Mouse (Mus musculus): ENCODE results near the gene Gbx2. TPM values are rescaled to one million over a fixed set of nuclear protein-coding genes. Genes with fewer than 3 reads are reported as not detected.

Gbx2 gene
- polyA plus RNA-seq, 1 experiment from 2014 or later, result 30.5 TPM

Other genes starting within 250 kb of the Gbx2 start
- gene Asb18, start 83.5 kb upstream of the Gbx2 start, polyA plus RNA-seq (2015; fragmentation: Nextera tagmentation; extraction: Ambion mirVana), result 0.64 and 0.72 TPM in 2 replicates
- gene Iqca, start 222.2 kb upstream of the Gbx2 start, polyA plus RNA-seq (2015; fragmentation: Nextera tagmentation; extraction: Ambion mirVana), result 0.42 and 0.52 TPM in 2 replicates

All from neural tube, embryonic 15.5 days (tissue).